Mouse (Mus musculus) limb, embryonic 12.5 days (tissue): Measurements from ENCODE around the gene Fgf2. TPM values are rescaled to one million over a fixed set of nuclear protein-coding genes. Genes with fewer than 3 reads are reported as not detected.

Source experiments
- ATAC-seq: fragments of 200-750 bp; cut with Nextera tagmentation; 2 replicates; pipeline ENCODE4 v1.8.0; 2017; ENCODE audit warnings: low read depth, moderate TSS enrichment; ENCODE audit not compliant: insufficient number of reproducible peaks, insufficient read depth, low FRiP score, low TSS enrichment
- H3K27ac ChIP-seq: fragments of 300-500 bp; sonication (generic); 2 replicates; pipeline ENCODE4 v1.5.1; 2016; ENCODE audit warnings: mild to moderate bottlenecking, moderate library complexity
- H3K27me3 ChIP-seq: fragments of 300-500 bp; sonication (generic); 2 replicates; pipeline ENCODE4 v1.6.1; 2016; ENCODE audit warnings: mild to moderate bottlenecking, moderate library complexity
- H3K36me3 ChIP-seq: fragments of 300-500 bp; sonication (generic); 2 replicates; pipeline ENCODE4 v1.6.1; 2016; ENCODE audit warnings: mild to moderate bottlenecking, moderate library complexity
- H3K4me1 ChIP-seq: fragments of 300-500 bp; sonication (generic); replicated peaks from 2 replicates; pipeline ENCODE4 v1.6.1; 2016
- H3K4me2 ChIP-seq: fragments of 300-500 bp; sonication (generic); 2 replicates; pipeline ENCODE4 v1.6.1; 2016; ENCODE audit warnings: mild to moderate bottlenecking, moderate library complexity
- H3K4me3 ChIP-seq: fragments of 300-500 bp; sonication (generic); replicated peaks from 2 replicates; pipeline ENCODE4 v1.5.1; 2016; ENCODE audit warnings: mild to moderate bottlenecking
- H3K9ac ChIP-seq: fragments of 300-500 bp; sonication (generic); replicated peaks from 2 replicates; pipeline ENCODE4 v1.6.1; 2016; ENCODE audit warnings: mild to moderate bottlenecking, moderate library complexity
- H3K9me3 ChIP-seq: fragments of 300-500 bp; sonication (generic); 2 replicates; pipeline ENCODE4 v1.6.1; 2016; ENCODE audit warnings: mild to moderate bottlenecking, moderate library complexity
- WGBS: fragments of 180-500 bp; shearing (Covaris S2); methylation state at CpG from one replicate; pipeline ENCODE4 v1.1.7; 2016; 5-methylcytosine and 5-hydroxymethylcytosine counted together
- polyA plus RNA-seq: library from polyadenylated mRNA; unstranded; fragments of >200 nt; fragmentation: Nextera tagmentation; extraction: Ambion mirVana; gene quantifications from 2 replicates; pipeline ENCODE4 v1.2.1, GENCODE M21; 2016

Fgf2 gene
- polyA plus RNA-seq, 1 experiment from 2014 or later = 1.9 TPM

DNA sequence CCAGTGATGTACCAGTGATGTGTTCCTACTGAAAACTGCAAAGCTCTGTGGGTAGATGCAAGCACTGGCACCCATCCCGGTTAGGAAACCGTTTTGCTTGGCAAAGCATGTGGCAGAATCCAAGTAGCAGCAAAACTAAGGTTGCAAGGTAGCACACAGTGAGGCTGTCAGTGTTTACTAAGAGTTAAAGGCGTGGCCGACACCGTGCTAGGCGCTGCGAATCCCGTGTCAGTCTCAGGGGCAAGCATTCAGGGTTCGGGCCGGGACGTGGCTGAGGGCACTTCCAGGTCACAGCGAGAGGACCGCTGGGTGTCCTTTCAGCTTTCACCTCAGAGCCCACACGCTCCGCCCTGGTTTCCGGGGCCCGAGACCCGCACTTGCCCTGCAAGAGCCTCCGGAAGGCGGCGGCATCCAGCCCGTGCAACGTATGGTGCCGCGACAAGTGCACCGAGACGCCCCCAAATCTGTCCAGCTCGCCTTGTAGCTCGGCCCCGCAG lies 70.9 kb downstream of the Fgf2 start:
- Histone ChIP-seq H3K36me3 (no peaks in the 10 kb centered on the region; the same call in 1 of the 2 replicates), H3K27ac (peak overlapping the region; percentile 83), H3K4me1 (peaks cover 16% of the 10 kb centered on the region), H3K9me3 (no peaks in the 10 kb centered on the region), H3K4me2 (peak overlapping the region; percentile 81), H3K9ac (peak overlapping the region; percentile 71), H3K4me3 (peak overlapping the region; percentile 94), H3K27me3 (no peaks in the 10 kb centered on the region)
- ATAC-seq = no peak; the same call in 1 of the 2 replicates
- WGBS = under 1% methylated on average over 30 of the region's 30 CpGs

DNA sequence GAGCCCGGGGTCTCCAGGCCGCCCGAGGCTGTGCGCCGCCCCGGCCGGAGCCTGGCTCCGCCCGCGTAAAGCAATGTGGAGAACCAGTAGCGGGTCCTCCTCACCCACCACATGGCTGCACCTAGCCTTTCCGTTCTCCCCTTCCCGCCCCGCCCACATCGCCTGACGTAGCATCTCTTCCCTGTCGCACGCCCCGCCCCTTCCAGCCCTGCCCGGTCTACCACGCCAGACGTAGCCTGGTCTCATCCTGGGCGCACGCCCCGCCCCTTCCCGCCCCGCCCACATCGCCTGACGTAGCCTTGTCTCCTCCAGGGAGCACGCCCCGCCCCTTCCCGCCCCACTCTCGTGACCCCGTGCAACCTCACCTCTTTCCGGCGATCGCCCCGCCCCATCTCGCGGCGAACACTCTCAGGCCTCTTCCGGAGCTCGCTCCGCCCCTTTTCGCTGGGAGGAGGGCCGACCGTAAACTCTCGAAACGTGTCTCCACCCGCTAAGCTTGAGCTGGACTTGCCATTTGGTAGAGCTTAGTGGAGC lies 71.4 kb downstream of the Fgf2 start, which contains the start of gene Spata5:
TSS of gene Spata5 (plus strand) at position 439 of the 534 bp plus-strand sequence.
- H3K9me3 ChIP-seq = no peaks in the 10 kb centered on the region
- H3K4me3 ChIP-seq = peak within 1 kb of the TSS; percentile 94
- ATAC-seq = peak; percentile 95
- peak within 1 kb of the TSS; percentile 76 for H3K9ac ChIP-seq
- peak within 1 kb of the TSS; percentile 81 for H3K4me2 ChIP-seq
- peaks cover 16% of the 10 kb centered on the region for H3K4me1 ChIP-seq
- no peaks in the 10 kb centered on the region; the same call in 1 of the 2 replicates for H3K36me3 ChIP-seq
- H3K27ac ChIP-seq = peak within 1 kb of the TSS; percentile 93
- H3K27me3 ChIP-seq = no peaks in the 10 kb centered on the region
- WGBS = 2% methylated on average over 48 of the region's 50 CpGs

DNA sequence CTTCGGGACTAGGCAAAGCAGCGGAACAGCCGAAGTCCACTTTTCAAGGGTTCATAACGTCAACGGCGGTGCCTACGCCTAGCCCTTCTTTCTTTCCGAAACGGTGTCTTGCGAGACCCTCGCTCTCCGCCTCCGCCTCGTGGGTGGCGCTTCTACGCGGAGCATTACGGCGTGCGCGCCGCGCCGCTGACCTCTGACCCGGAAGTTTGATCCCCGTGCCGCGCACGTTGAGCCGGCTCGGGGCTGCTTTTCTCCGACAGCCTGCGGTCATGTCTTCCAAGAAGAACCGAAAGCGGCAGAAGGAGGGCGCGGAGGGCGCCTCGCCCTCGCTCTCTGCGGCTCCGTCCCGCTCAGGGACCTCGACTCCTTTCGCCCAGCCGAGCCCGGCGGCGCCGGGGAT lies 71.9 kb downstream of the Fgf2 start, which contains the start of gene Nudt6:
TSS of gene Nudt6 (minus strand) at position 140 of the 400 bp plus-strand sequence.
- H3K36me3 ChIP-seq = peaks cover 3% of the 10 kb centered on the region; the same call in 1 of the 2 replicates
- no peaks in the 10 kb centered on the region for H3K9me3 ChIP-seq
- H3K9ac ChIP-seq = peak within 1 kb of the TSS; percentile 76
- under 1% methylated on average over 50 of the region's 50 CpGs for WGBS
- H3K27ac ChIP-seq = peak within 1 kb of the TSS; percentile 93
- H3K4me1 ChIP-seq = peaks cover 16% of the 10 kb centered on the region
- H3K4me3 ChIP-seq = peak within 1 kb of the TSS; percentile 94
- H3K27me3 ChIP-seq = no peaks in the 10 kb centered on the region
- H3K4me2 ChIP-seq = peak within 1 kb of the TSS; percentile 81
- ATAC-seq = peak; percentile 82

DNA sequence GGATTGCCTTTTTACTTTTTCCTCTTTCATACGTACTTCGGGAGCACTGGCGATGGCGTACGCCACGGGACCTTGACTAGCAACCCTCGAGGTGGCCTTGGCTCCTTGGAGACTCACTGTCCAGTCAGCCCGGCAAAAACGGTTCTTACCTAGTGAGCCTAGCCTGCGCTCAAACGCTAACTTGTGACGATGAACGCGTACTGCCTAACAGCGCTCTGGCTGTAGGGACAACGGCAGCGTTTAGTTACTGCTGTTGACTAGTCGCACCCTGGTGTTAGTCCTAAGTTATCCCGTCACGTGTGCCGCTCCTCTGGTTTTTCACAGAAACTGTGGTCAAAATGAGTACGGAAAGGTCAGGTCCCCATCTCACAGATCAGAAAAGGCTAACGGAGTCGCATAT lies 72.5 kb downstream of the Fgf2 start:
- Histone ChIP-seq H3K9ac (peak overlapping the region; percentile 76), H3K27me3 (no peaks in the 10 kb centered on the region), H3K4me1 (peaks cover 16% of the 10 kb centered on the region), H3K4me3 (peak overlapping the region; percentile 94), H3K9me3 (no peaks in the 10 kb centered on the region), H3K4me2 (peak overlapping the region; percentile 75), H3K27ac (peak overlapping the region; percentile 93), H3K36me3 (peaks cover 8% of the 10 kb centered on the region; the same call in 1 of the 2 replicates)
- ATAC-seq = no peak
- under 1% methylated on average over 24 of the region's 24 CpGs for WGBS

DNA sequence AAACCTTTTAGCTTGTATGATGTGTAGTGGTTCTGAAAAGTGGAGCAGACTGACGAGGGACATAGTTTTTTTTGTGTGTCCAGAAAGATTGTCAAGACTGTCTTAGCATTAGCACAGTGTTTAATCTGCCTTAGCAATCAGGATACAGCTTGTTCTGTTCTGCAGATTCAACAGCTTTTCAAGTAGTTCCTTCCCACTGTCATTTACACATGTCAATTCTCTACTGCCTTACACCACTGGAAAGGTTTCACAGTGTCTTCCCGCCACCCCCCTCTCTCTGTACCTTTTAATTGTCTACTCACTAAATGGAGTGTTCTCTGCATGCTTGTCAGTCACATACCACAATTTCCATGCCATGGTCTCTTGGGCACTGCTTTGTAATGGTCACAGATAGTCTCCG lies 73.0 kb downstream of the Fgf2 start:
- no peak for ATAC-seq
- Histone ChIP-seq H3K9ac (peak overlapping the region; percentile 76), H3K27ac (peak overlapping the region; percentile 93), H3K27me3 (no peaks in the 10 kb centered on the region), H3K4me1 (peaks cover 16% of the 10 kb centered on the region), H3K9me3 (no peaks in the 10 kb centered on the region), H3K36me3 (peaks cover 11% of the 10 kb centered on the region; the same call in 1 of the 2 replicates), H3K4me3 (peak overlapping the region; percentile 94), H3K4me2 (peak overlapping the region; percentile 75)
- 6% methylated on average over 3 of the region's 3 CpGs for WGBS

DNA sequence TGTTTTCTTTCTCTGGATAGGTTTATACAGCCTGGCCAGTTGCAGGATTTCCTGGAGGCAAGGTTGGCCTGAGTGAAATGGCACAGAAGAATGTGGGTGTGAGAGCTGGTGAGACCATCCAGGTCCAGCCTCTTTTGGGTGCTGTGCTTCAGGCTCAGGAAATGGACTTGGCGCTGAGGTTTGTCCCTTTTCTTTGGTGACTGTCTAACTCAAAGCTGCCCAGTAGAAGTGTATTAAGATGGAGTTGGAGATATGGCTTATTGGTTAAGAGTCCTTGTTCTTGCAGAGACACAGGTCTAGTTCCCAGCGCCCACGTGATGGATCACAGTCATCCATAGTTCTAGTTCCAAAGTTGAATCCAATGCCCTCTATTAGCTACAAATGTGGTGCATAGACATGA lies 77.9 kb downstream of the Fgf2 start:
- no peak for ATAC-seq
- Histone ChIP-seq H3K27ac (no peak overlapping the region), H3K27me3 (no peaks in the 10 kb centered on the region), H3K4me1 (peaks cover 7% of the 10 kb centered on the region), H3K36me3 (peaks cover 31% of the 10 kb centered on the region), H3K4me3 (no peak overlapping the region), H3K9ac (no peak overlapping the region), H3K4me2 (no peak overlapping the region), H3K9me3 (no peaks in the 10 kb centered on the region)
- WGBS = 97% methylated on average over 3 of the region's 3 CpGs

DNA sequence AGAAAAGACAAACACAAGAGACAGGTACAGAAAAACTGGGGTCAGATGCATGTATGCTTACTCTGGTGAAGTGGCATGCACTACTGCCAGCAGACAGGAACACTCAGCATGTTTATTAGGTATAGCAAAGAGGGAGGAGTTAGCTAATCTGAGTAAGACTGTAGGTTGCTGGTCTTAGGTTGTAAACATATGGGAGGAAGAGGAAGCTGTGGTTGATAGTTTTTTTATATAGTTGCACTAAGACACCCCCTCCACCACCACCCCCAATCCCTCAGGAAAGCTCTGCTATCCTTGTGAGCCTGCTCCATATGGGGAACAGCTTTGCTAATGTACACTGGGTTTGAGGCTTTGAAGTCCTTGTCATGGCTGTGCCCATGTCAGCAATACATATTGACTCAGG lies 82.2 kb downstream of the Fgf2 start:
- Histone ChIP-seq H3K4me2 (no peak overlapping the region), H3K4me1 (no peaks in the 10 kb centered on the region), H3K36me3 (peaks cover 48% of the 10 kb centered on the region), H3K9ac (no peak overlapping the region), H3K9me3 (no peaks in the 10 kb centered on the region), H3K4me3 (no peak overlapping the region), H3K27ac (no peak overlapping the region), H3K27me3 (no peaks in the 10 kb centered on the region)
- ATAC-seq = no peak

DNA sequence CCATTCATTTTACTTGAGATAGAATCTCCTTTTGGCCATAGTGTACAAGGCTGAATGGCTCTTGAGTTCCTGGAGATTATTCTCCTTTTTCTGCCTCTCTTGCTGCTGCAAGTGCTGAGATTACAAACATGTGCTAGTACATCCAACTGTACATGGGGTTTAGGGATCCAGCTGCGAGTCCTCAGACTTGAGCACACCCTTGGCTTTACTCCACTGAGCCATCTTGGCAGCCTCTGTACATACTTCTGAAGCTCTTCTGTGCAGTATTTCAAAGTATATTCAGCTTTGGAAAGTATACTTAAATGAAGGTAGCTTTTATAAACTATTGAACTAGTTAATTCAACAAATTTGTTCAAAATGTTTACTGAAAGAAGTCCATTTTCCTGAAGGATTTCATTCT lies 91.6 kb downstream of the Fgf2 start:
- ATAC-seq = no peak
- Histone ChIP-seq H3K9me3 (no peaks in the 10 kb centered on the region), H3K4me1 (no peaks in the 10 kb centered on the region), H3K4me3 (no peak overlapping the region), H3K27me3 (no peaks in the 10 kb centered on the region), H3K4me2 (no peak overlapping the region), H3K27ac (no peak overlapping the region), H3K36me3 (peaks cover 49% of the 10 kb centered on the region), H3K9ac (no peak overlapping the region)
- 87% methylated on average over 1 of the region's 1 CpGs for WGBS

DNA sequence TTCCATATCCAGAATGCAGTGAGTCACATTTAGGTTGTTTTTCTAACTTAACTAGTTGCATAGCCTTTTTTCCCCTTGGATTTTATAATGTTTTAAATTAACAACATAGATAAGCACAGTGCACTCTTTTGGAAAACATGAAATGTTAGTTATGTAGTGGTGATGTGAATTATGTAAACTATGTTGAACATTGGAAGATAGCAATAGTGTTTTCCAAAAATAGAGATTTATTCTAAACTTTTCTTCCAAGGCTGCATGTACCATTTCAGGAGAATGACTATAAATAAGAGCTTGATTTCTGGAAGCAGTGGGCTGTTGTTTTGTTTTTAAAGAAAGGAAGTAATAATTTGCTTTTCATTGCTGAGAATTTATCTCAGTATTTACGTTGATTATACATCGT lies 95.3 kb downstream of the Fgf2 start:
- H3K27ac ChIP-seq = no peak overlapping the region
- no peaks in the 10 kb centered on the region for H3K4me1 ChIP-seq
- 94% methylated on average over 2 of the region's 2 CpGs for WGBS
- H3K4me2 ChIP-seq = no peak overlapping the region
- ATAC-seq = no peak
- H3K27me3 ChIP-seq = no peaks in the 10 kb centered on the region
- peaks cover 31% of the 10 kb centered on the region for H3K36me3 ChIP-seq
- no peak overlapping the region for H3K9ac ChIP-seq
- no peak overlapping the region for H3K4me3 ChIP-seq
- H3K9me3 ChIP-seq = no peaks in the 10 kb centered on the region

DNA sequence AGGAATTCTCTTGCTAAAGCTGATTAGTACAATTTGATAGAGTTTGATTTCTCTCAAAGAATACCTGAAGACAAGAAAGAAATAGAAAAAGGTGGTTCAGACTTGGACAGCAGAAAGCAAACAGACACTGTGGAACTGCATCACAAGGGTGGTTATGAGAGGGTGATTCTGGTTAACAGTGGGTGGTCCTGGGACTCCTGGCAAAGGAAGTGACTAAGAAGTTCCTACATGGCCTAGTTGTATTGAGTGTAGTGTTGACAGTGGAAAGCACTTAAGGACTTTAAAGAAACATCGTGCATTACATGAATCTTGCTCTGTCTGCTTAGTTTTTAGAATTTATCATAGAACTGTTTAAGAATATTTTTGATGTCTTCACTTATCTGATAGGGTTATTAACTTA lies 107.8 kb downstream of the Fgf2 start:
- H3K4me3 ChIP-seq = no peak overlapping the region
- no peaks in the 10 kb centered on the region for H3K9me3 ChIP-seq
- no peak overlapping the region for H3K9ac ChIP-seq
- H3K4me1 ChIP-seq = no peaks in the 10 kb centered on the region
- 84% methylated on average over 1 of the region's 1 CpGs for WGBS
- peaks cover 9% of the 10 kb centered on the region; the same call in 1 of the 2 replicates for H3K36me3 ChIP-seq
- no peak overlapping the region for H3K4me2 ChIP-seq
- H3K27me3 ChIP-seq = no peaks in the 10 kb centered on the region
- no peak for ATAC-seq
- H3K27ac ChIP-seq = no peak overlapping the region
